Mouse (Mus musculus) 3T3-L1 (cell line): ENCODE measurements around the gene Foxp1.

Experiments used
- DNase-seq: peaks from one replicate; pipeline ENCODE4 v3.0.0-alpha.2; 2015; ENCODE audit warnings: low read depth, low spot score

Foxp1 gene

GRCm38 (mm10) chr6:99137071-99137470 lies 385.4 kb downstream of the Foxp1 start:
- DNase-seq = no peak

- no peak for DNase-seq
Measured at GRCm38 (mm10) chr6:99135938-99136729, 386.4 kb downstream of the Foxp1 start.

- no peak for DNase-seq
Measured at GRCm38 (mm10) chr6:99131815-99132214, 390.7 kb downstream of the Foxp1 start.

GRCm38 (mm10) chr6:99130758-99131410 lies 391.6 kb downstream of the Foxp1 start:
- peak; percentile 72 for DNase-seq

- DNase-seq = no peak
Measured at GRCm38 (mm10) chr6:99126717-99127116, 395.8 kb downstream of the Foxp1 start.

GRCm38 (mm10) chr6:99120776-99121766 lies 401.4 kb downstream of the Foxp1 start:
- no peak for DNase-seq

GRCm38 (mm10) chr6:99118534-99118933 lies 404.0 kb downstream of the Foxp1 start:
- no peak for DNase-seq

GRCm38 (mm10) chr6:99117411-99117810 lies 405.1 kb downstream of the Foxp1 start:
- DNase-seq = no peak

GRCm38 (mm10) chr6:99111856-99112255 lies 410.7 kb downstream of the Foxp1 start:
- DNase-seq = no peak

GRCm38 (mm10) chr6:99108417-99108816 lies 414.1 kb downstream of the Foxp1 start:
- no peak for DNase-seq

- no peak for DNase-seq
Measured at GRCm38 (mm10) chr6:99107674-99108073, 414.8 kb downstream of the Foxp1 start.

- no peak for DNase-seq
Measured at GRCm38 (mm10) chr6:99107081-99107482, 415.4 kb downstream of the Foxp1 start.

- no peak for DNase-seq
Measured at GRCm38 (mm10) chr6:99105979-99106378, 416.5 kb downstream of the Foxp1 start.

GRCm38 (mm10) chr6:99104446-99104845 lies 418.1 kb downstream of the Foxp1 start:
- no peak for DNase-seq

GRCm38 (mm10) chr6:99103911-99104310 lies 418.6 kb downstream of the Foxp1 start:
- no peak for DNase-seq

GRCm38 (mm10) chr6:99101489-99101908 lies 421.0 kb downstream of the Foxp1 start:
- no peak for DNase-seq

- DNase-seq = no peak
Measured at GRCm38 (mm10) chr6:99100331-99100730, 422.2 kb downstream of the Foxp1 start.

GRCm38 (mm10) chr6:99099781-99100180 lies 422.7 kb downstream of the Foxp1 start:
- no peak for DNase-seq

GRCm38 (mm10) chr6:99097191-99097590 lies 425.3 kb downstream of the Foxp1 start:
- DNase-seq = no peak

GRCm38 (mm10) chr6:99096776-99097166 lies 425.8 kb downstream of the Foxp1 start:
- no peak for DNase-seq

GRCm38 (mm10) chr6:99096105-99096775 lies 426.3 kb downstream of the Foxp1 start:
- DNase-seq = peak; percentile 38
